Mouse (Mus musculus) hindbrain, postnatal 0 days (tissue): ENCODE measurements around the gene Fbxl19. TPM values are rescaled to one million over a fixed set of nuclear protein-coding genes. Genes with fewer than 3 reads are reported as not detected.

Experiments
- ATAC-seq: fragments of 200-750 bp; cut with Nextera tagmentation; 2 replicates; pipeline ENCODE4 v1.8.0; 2017; ENCODE audit warnings: mild to moderate bottlenecking, moderate TSS enrichment, moderate library complexity
- DNase-seq: peaks from one replicate; pipeline ENCODE4 v3.0.0-alpha.2; 2015; ENCODE audit warnings: low spot score
- H3K27ac ChIP-seq: fragments of 300-500 bp; sonication (generic); 2 replicates; pipeline ENCODE4 v1.5.1; 2014; ENCODE audit warnings: mild to moderate bottlenecking
- H3K27me3 ChIP-seq: fragments of 300-500 bp; sonication (generic); 2 replicates; pipeline ENCODE4 v1.6.1; 2014; ENCODE audit warnings: low read length, mixed read lengths; ENCODE audit not compliant: insufficient read depth
- H3K36me3 ChIP-seq: fragments of 300-500 bp; sonication (generic); 2 replicates; pipeline ENCODE4 v1.6.1; 2014; ENCODE audit warnings: low read length, mixed read lengths; ENCODE audit not compliant: insufficient read depth
- H3K4me1 ChIP-seq: fragments of 300-500 bp; sonication (generic); 2 replicates; pipeline ENCODE4 v1.6.1; 2014; ENCODE audit warnings: antibody characterized with exemption, low read length, mixed read lengths; ENCODE audit not compliant: insufficient read depth
- H3K4me2 ChIP-seq: fragments of 300-500 bp; sonication (generic); 2 replicates; pipeline ENCODE4 v1.6.1; 2014; ENCODE audit warnings: low read depth, mild to moderate bottlenecking, low read length, moderate library complexity, mixed read lengths
- H3K4me3 ChIP-seq: fragments of 300-500 bp; sonication (generic); 2 replicates; pipeline ENCODE4 v1.5.1; 2014; ENCODE audit warnings: low read length
- H3K9ac ChIP-seq: fragments of 300-500 bp; sonication (generic); replicated peaks from 2 replicates; pipeline ENCODE4 v1.6.1; 2014; ENCODE audit warnings: mild to moderate bottlenecking, low read length, moderate library complexity, mixed read lengths
- H3K9me3 ChIP-seq: fragments of 300-500 bp; sonication (generic); 2 replicates; pipeline ENCODE4 v1.6.1; 2016; ENCODE audit warnings: low read length, mixed read lengths
- CTCF ChIP-seq: IDR thresholded peaks from 2 replicates; pipeline ENCODE4 v1.5.1; 2016; ENCODE audit warnings: antibody characterized with exemption, control low read depth, low read depth
- WGBS: fragments of 180-500 bp; shearing (Covaris S2); extraction: QIAGEN DNeasy Blood & Tissue Kit; methylation state at CpG from one replicate; pipeline ENCODE4 v1.1.7; 2014; 5-methylcytosine and 5-hydroxymethylcytosine counted together
- polyA plus RNA-seq: library from polyadenylated mRNA; unstranded; fragments of >200 nt; fragmentation: Nextera tagmentation; extraction: Ambion mirVana; gene quantifications from 2 replicates; pipeline ENCODE4 v1.2.1, GENCODE M21; 2015
- total RNA-seq: library from RNA; depleted of rRNA; stranded (reverse); fragments of >200 nt; gene quantifications from 2 replicates; pipeline ENCODE4 v1.2.3, GENCODE M21; 2014

The Fbxl19 gene
- total and polyA plus RNA-seq, 2 experiments from 2014 or later = 7.0 to 192 TPM

DNA sequence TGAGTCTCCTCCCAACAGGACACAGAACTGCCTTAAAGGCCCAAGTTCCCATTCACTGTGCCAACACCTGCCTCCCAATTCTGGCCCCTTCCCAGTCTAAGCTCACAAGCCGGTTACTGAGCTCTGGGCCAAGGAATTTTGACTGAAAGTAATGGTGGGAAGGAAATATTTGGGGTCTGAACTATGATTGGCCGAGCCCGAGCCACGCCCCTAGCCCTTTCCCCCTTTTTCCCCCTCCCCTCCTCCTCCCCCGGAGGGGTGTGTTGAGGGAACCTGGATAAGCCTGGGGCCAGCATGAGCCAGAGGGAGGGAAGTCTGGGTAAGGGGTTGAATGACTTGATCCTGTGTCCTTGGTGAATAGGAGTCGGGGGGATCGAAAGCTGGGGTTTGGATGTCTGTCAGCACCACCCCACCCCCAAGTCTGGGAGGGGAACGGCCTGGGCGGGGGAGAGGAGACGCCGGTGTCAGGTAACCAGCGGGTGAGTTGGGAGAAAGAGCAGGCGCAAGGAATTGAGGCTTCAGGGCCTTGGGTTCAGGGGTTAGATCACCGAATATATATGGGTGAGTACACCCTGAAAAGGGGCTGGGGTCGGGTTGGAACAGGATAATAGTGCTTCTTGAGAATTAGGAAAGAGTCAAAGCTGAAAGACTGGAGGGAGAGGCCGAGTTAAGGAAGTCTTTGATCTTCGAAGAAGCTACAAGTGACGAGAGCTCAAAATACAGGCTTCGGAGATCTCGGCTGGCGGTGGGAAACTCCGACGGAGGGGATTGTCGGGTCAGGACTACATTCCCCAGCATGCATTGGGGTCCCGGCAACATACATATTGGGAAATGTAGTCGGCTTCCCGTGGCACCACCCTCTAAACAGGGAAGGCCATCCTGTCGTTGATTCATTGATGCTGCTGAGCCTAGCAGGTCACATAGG, 31.6 kb upstream of the Fbxl19 start, which contains the start of gene Ctf1:
Gene Ctf1 (plus strand): TSS at position 276 of the 925 bp plus-strand sequence.
- 2% methylated on average over 28 of the region's 28 CpGs for WGBS
- H3K4me2 ChIP-seq = peak within 1 kb of the TSS; percentile 57
- ATAC-seq (peak; percentile 63; the same call in 1 of the 2 replicates), DNase-seq (peak; percentile 90)
- H3K36me3 ChIP-seq = no peaks in the 10 kb centered on the region
- H3K4me3 ChIP-seq = peak within 1 kb of the TSS; percentile 24
- H3K9ac ChIP-seq = no peak within 1 kb of the TSS
- H3K27ac ChIP-seq = peak within 1 kb of the TSS; percentile 68; the same call in 1 of the 2 replicates
- peaks cover 10% of the 10 kb centered on the region for H3K4me1 ChIP-seq
- H3K9me3 ChIP-seq = no peaks in the 10 kb centered on the region
- TF ChIP-seq CTCF = no peak
- H3K27me3 ChIP-seq = no peaks in the 10 kb centered on the region

GRCm38 (mm10) chr7:127714816-127715215, 29.5 kb upstream of the Fbxl19 start:
- Histone ChIP-seq H3K36me3 (no peaks in the 10 kb centered on the region), H3K4me2 (no peak overlapping the region), H3K4me1 (peaks cover 7% of the 10 kb centered on the region), H3K27ac (no peak overlapping the region), H3K27me3 (no peaks in the 10 kb centered on the region), H3K4me3 (no peak overlapping the region), H3K9ac (no peak overlapping the region), H3K9me3 (no peaks in the 10 kb centered on the region)
- 84% methylated on average over 4 of the region's 4 CpGs for WGBS
- DNase-seq = no peak
- no peak for TF ChIP-seq CTCF
- ATAC-seq = no peak

DNA sequence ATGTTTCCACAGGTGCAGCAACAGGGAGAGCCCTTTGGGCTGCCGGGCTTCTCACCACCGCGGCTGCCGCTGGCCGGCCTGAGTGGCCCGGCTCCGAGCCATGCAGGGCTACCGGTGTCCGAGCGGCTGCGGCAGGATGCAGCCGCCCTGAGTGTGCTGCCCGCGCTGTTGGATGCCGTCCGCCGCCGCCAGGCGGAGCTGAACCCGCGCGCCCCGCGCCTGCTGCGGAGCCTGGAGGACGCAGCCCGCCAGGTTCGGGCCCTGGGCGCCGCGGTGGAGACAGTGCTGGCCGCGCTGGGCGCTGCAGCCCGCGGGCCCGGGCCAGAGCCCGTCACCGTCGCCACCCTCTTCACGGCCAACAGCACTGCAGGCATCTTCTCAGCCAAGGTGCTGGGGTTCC, 27.4 kb upstream of the Fbxl19 start:
- Histone ChIP-seq H3K27ac (peak overlapping the region; percentile 46; the same call in 1 of the 2 replicates), H3K4me3 (peak overlapping the region; percentile 38), H3K4me1 (peaks cover 7% of the 10 kb centered on the region), H3K9ac (peak overlapping the region; percentile 66), H3K4me2 (peak overlapping the region; percentile 64), H3K27me3 (no peaks in the 10 kb centered on the region), H3K9me3 (no peaks in the 10 kb centered on the region), H3K36me3 (no peaks in the 10 kb centered on the region)
- ATAC-seq (peak; percentile 71), DNase-seq (peak; percentile 66)
- 4% methylated on average over 33 of the region's 41 CpGs for WGBS
- 0 out of 2 replicates have a peak, but pooled peaks have one; percentile 3 for TF ChIP-seq CTCF

DNA sequence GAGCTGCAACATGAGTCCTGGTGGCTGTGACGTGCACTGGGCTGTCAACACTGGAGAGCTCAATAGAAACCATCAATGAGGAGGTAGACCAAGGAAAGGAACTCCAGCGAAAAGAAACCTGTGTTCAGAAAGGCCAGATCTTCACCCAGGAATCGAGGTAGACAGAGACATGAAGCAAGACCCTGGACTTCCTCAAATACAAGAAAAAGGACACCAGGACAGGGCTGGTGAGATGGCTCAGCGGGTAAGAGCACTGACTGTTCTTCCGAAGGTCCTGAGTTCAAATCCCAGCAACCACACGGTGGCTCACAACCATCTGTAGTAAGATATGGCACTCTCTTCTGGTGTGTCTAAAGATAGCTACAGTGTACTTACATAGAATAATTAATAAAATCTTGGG, 26.0 kb upstream of the Fbxl19 start:
- 85% methylated on average over 6 of the region's 6 CpGs for whole genome bisulfite sequencing
- TF ChIP-seq CTCF = no peak
- ATAC-seq = no peak

GRCm38 (mm10) chr7:127719258-127719657, 25.1 kb upstream of the Fbxl19 start:
- Histone ChIP-seq H3K4me3 (no peak overlapping the region), H3K9ac (no peak overlapping the region), H3K27me3 (no peaks in the 10 kb centered on the region), H3K27ac (no peak overlapping the region), H3K4me1 (no peaks in the 10 kb centered on the region), H3K4me2 (no peak overlapping the region), H3K9me3 (no peaks in the 10 kb centered on the region), H3K36me3 (no peaks in the 10 kb centered on the region)
- DNase-seq (no peak), ATAC-seq (no peak)
- no peak for TF ChIP-seq CTCF
- WGBS = 87% methylated on average over 6 of the region's 6 CpGs

More for the DNA sequence above, 26.0 kb upstream of the Fbxl19 start:
- H3K36me3 ChIP-seq = no peaks in the 10 kb centered on the region
- no peak overlapping the region for H3K9ac ChIP-seq
- no peaks in the 10 kb centered on the region for H3K9me3 ChIP-seq
- no peaks in the 10 kb centered on the region for H3K4me1 ChIP-seq
- no peak overlapping the region for H3K4me3 ChIP-seq
- H3K4me2 ChIP-seq = no peak overlapping the region
- no peak overlapping the region for H3K27ac ChIP-seq
- DNase-seq = no peak
- H3K27me3 ChIP-seq = no peaks in the 10 kb centered on the region

- H3K4me2 ChIP-seq = no peak overlapping the region
- no peak for TF ChIP-seq CTCF
- no peak overlapping the region for H3K4me3 ChIP-seq
- H3K4me1 ChIP-seq = no peaks in the 10 kb centered on the region
- no peaks in the 10 kb centered on the region for H3K27me3 ChIP-seq
- H3K27ac ChIP-seq = no peak overlapping the region
- no peak for ATAC-seq
- H3K9me3 ChIP-seq = no peaks in the 10 kb centered on the region
- WGBS = 33% methylated on average over 2 of the region's 2 CpGs
- no peak overlapping the region for H3K9ac ChIP-seq
- H3K36me3 ChIP-seq = no peaks in the 10 kb centered on the region
- no peak for DNase-seq
These were observed 18.9 kb upstream of the Fbxl19 start for GRCm38 (mm10) chr7:127725490-127725889.

GRCm38 (mm10) chr7:127725924-127726323, 18.4 kb upstream of the Fbxl19 start:
- Histone ChIP-seq H3K36me3 (no peaks in the 10 kb centered on the region), H3K9me3 (no peaks in the 10 kb centered on the region), H3K9ac (no peak overlapping the region), H3K4me2 (no peak overlapping the region), H3K4me3 (no peak overlapping the region), H3K27me3 (no peaks in the 10 kb centered on the region), H3K27ac (no peak overlapping the region), H3K4me1 (no peaks in the 10 kb centered on the region)
- WGBS = 61% methylated on average over 6 of the region's 6 CpGs
- DNase-seq (no peak), ATAC-seq (no peak)
- no peak for TF ChIP-seq CTCF
